Mouse (Mus musculus) CD4-positive, CD25-positive, alpha-beta regulatory T cell, adult 4 months (primary cell): ENCODE results near the gene Mapkapk2. TPM values are rescaled to one million over a fixed set of nuclear protein-coding genes. Genes with fewer than 3 reads are reported as not detected.

Source experiments
- ATAC-seq: one replicate; pipeline ENCODE4 v1.8.0; 2017
- polyA plus RNA-seq, 2 experiments: library from polyadenylated mRNA; unstranded; fragments of 100-300 nt; shearing (Covaris generic); gene quantifications; one replicate each; pipeline ENCODE4 v1.2.1; 2017

The Mapkapk2 gene
- polyA plus RNA-seq, 2 experiments from 2014 or later: 5.6 to 10.9 TPM

GRCm38 (mm10) chr1:131019492-131020098 is 78.0 kb downstream of the Mapkapk2 start, which contains the start of gene Il10:
Gene Il10, plus strand, starts transcription at chr1:131019845.
- ATAC-seq: no peak

- no peak for ATAC-seq
Observed at GRCm38 (mm10) chr1:131015879-131016278, 81.7 kb downstream of the Mapkapk2 start.

- no peak for ATAC-seq
Observed at GRCm38 (mm10) chr1:131015281-131015680, 82.3 kb downstream of the Mapkapk2 start.

- ATAC-seq: no peak
Observed at GRCm38 (mm10) chr1:131013926-131014325, 83.7 kb downstream of the Mapkapk2 start.

GRCm38 (mm10) chr1:131012494-131012893 is 85.1 kb downstream of the Mapkapk2 start:
- ATAC-seq: no peak

GRCm38 (mm10) chr1:131010201-131011153 is 87.1 kb downstream of the Mapkapk2 start:
- ATAC-seq: peak; percentile 98

- ATAC-seq: no peak
Observed at GRCm38 (mm10) chr1:131006069-131006468, 91.6 kb downstream of the Mapkapk2 start.

Other genes starting within 250 kb of the Mapkapk2 start
- gene Fcmr, start 232.2 kb downstream of the Mapkapk2 start, polyA plus RNA-seq: 1 to 10 TPM; 2.0 to 4.4 TPM
- not detected for gene Il24, start 210.4 kb downstream of the Mapkapk2 start, polyA plus RNA-seq
- not detected for gene Il20, start 186.4 kb downstream of the Mapkapk2 start, polyA plus RNA-seq
- not detected for gene Il19, start 157.7 kb downstream of the Mapkapk2 start, polyA plus RNA-seq
- gene Il10, start 78.0 kb downstream of the Mapkapk2 start, polyA plus RNA-seq: 10 to 100 TPM in 1 of 2 experiments, 1 to 10 TPM in 1; 5.9 to 13.6 TPM
- gene Dyrk3, start 40.5 kb upstream of the Mapkapk2 start, polyA plus RNA-seq: under 1 TPM in 1 of 2 experiments, not detected in 1; 0.19 TPM
- gene Eif2d, start 55.4 kb upstream of the Mapkapk2 start, polyA plus RNA-seq: 10 to 100 TPM; 52.0 to 75.1 TPM
- gene Rassf5, start 147.4 kb upstream of the Mapkapk2 start, polyA plus RNA-seq: 100 to 1,000 TPM; 330 to 423 TPM
- gene Ikbke, start 181.8 kb upstream of the Mapkapk2 start, polyA plus RNA-seq: 100 to 1,000 TPM; 108 to 204 TPM